Mouse (Mus musculus): ENCODE data around the gene Sdc3.

Sdc3 gene

GRCm38 (mm10) chr4:130794771-130795170 lies 2.4 kb downstream of the Sdc3 start:
- no peak for DNase-seq (ENCODE audit: low spot score in 2 of 2)

GRCm38 (mm10) chr4:130795970-130796369 lies 3.6 kb downstream of the Sdc3 start:
- DNase-seq (ENCODE audit: low spot score in 2 of 2): no peak

GRCm38 (mm10) chr4:130797201-130798051 lies 5.1 kb downstream of the Sdc3 start:
- DNase-seq (ENCODE audit: low spot score in 2 of 2): no peak

- no peak for DNase-seq (ENCODE audit: low spot score in 2 of 2)
These were observed 6.1 kb downstream of the Sdc3 start for GRCm38 (mm10) chr4:130798416-130798815.

GRCm38 (mm10) chr4:130799118-130799517 lies 6.8 kb downstream of the Sdc3 start:
- no peak for DNase-seq (ENCODE audit: low spot score in 2 of 2)

GRCm38 (mm10) chr4:130799582-130799981 lies 7.2 kb downstream of the Sdc3 start:
- no peak for DNase-seq (ENCODE audit: low spot score in 2 of 2)

GRCm38 (mm10) chr4:130800147-130800546 lies 7.8 kb downstream of the Sdc3 start:
- DNase-seq (ENCODE audit: low spot score in 2 of 2): no peak

GRCm38 (mm10) chr4:130801198-130801597 lies 8.9 kb downstream of the Sdc3 start:
- DNase-seq (ENCODE audit: low spot score in 2 of 2): no peak

GRCm38 (mm10) chr4:130801624-130802329 lies 9.4 kb downstream of the Sdc3 start:
- no peak for DNase-seq (ENCODE audit: low spot score in 2 of 2)

GRCm38 (mm10) chr4:130803591-130803990 lies 11.3 kb downstream of the Sdc3 start:
- no peak for DNase-seq (ENCODE audit: low spot score in 2 of 2)

GRCm38 (mm10) chr4:130804292-130804691 lies 12.0 kb downstream of the Sdc3 start:
- DNase-seq (ENCODE audit: low spot score in 2 of 2): no peak

- peak; percentile 70 to 72 for DNase-seq (ENCODE audit: low spot score in 2 of 2)
These were observed 12.5 kb downstream of the Sdc3 start for GRCm38 (mm10) chr4:130804771-130805361.

- no peak for DNase-seq (ENCODE audit: low spot score in 2 of 2)
These were observed 13.4 kb downstream of the Sdc3 start for GRCm38 (mm10) chr4:130805746-130806145.

GRCm38 (mm10) chr4:130806746-130807145 lies 14.4 kb downstream of the Sdc3 start:
- no peak for DNase-seq (ENCODE audit: low spot score in 2 of 2)

GRCm38 (mm10) chr4:130809784-130810183 lies 17.4 kb downstream of the Sdc3 start:
- DNase-seq (ENCODE audit: low spot score in 2 of 2): no peak

- no peak for DNase-seq (ENCODE audit: low spot score in 2 of 2)
These were observed 18.5 kb downstream of the Sdc3 start for GRCm38 (mm10) chr4:130810845-130811244.

GRCm38 (mm10) chr4:130811385-130811784 lies 19.0 kb downstream of the Sdc3 start:
- no peak for DNase-seq (ENCODE audit: low spot score in 2 of 2)

GRCm38 (mm10) chr4:130813958-130814357 lies 21.6 kb downstream of the Sdc3 start:
- no peak for DNase-seq (ENCODE audit: low spot score in 2 of 2)

GRCm38 (mm10) chr4:130814742-130815330 lies 22.5 kb downstream of the Sdc3 start:
- DNase-seq (ENCODE audit: low spot score in 2 of 2): peak; percentile 72 to 76

- DNase-seq (ENCODE audit: low spot score in 2 of 2): no peak
These were observed 23.5 kb downstream of the Sdc3 start for GRCm38 (mm10) chr4:130815860-130816259.

- DNase-seq (ENCODE audit: low spot score in 2 of 2): no peak
These were observed 27.5 kb downstream of the Sdc3 start for GRCm38 (mm10) chr4:130819806-130820205.

- DNase-seq (ENCODE audit: low spot score in 2 of 2): no peak
These were observed 28.4 kb downstream of the Sdc3 start for GRCm38 (mm10) chr4:130820594-130821255.

Data from frontal cortex, postnatal 10 days (tissue).